Mouse (Mus musculus) mouse embryonic stem cell (cell line): ENCODE results near the gene Fam81b.

Source experiments
- in situ Hi-C, 2 experiments: fragments of 300-500 bp; cut with MboI; formaldehyde crosslinking; loops; 1 replicate in 1 of 2; 3 replicates in 1 of 2; pipeline ENCODE4 v1.14.3; 2019 to 2020; ENCODE audit warnings: low sequenced_read_pairs in 2 of 2, low pct_unique_long_range_greater_than_20kb in 1 of 2, mixed read lengths in 1 of 2; ENCODE audit not compliant: unreplicated experiment in 1 of 2

Fam81b gene

GRCm38 (mm10) chr13:76197297-76197848 is 107.5 kb downstream of the Fam81b start:
- in situ Hi-C loops: no loop called here

- in situ Hi-C loops: no loop called here
Observed at GRCm38 (mm10) chr13:76195431-76196138, 109.3 kb downstream of the Fam81b start.

GRCm38 (mm10) chr13:76194937-76195336 is 109.9 kb downstream of the Fam81b start:
- in situ Hi-C loops: no loop called here

GRCm38 (mm10) chr13:76190273-76190672 is 114.6 kb downstream of the Fam81b start:
- in situ Hi-C loops: no loop called here

GRCm38 (mm10) chr13:76189190-76189589 is 115.7 kb downstream of the Fam81b start:
- in situ Hi-C loops: no loop called here

- in situ Hi-C loops: no loop called here
Observed at GRCm38 (mm10) chr13:76187651-76188050, 117.2 kb downstream of the Fam81b start.

- in situ Hi-C loops: no loop called here
Observed at GRCm38 (mm10) chr13:76178700-76179099, 126.2 kb downstream of the Fam81b start.

- in situ Hi-C loops: no loop called here
Observed at GRCm38 (mm10) chr13:76174297-76174696, 130.6 kb downstream of the Fam81b start.

- in situ Hi-C loops: no loop called here
Observed at GRCm38 (mm10) chr13:76160587-76160986, 144.3 kb downstream of the Fam81b start.

GRCm38 (mm10) chr13:76157508-76157907 is 147.4 kb downstream of the Fam81b start:
- in situ Hi-C loops: no loop called here

- in situ Hi-C loops: no loop called here
Observed at GRCm38 (mm10) chr13:76157099-76157498, 147.8 kb downstream of the Fam81b start.
